Mouse (Mus musculus): ENCODE data around the gene Lamp2.

GRCm38 (mm10) chrX:38454900-38455299, 1.4 kb downstream of the Lamp2 start:
- TF ChIP-seq CTCF (IDR thresholded peaks at IDR 0.05; ENCODE audit: low read depth): no peak
- TF ChIP-seq EP300 (optimal IDR thresholded peaks at IDR 0.05): no peak
